14 mouse cellular contexts compared by ENCODE assay signal in genomic region chr1:134774247-134774646, GRCm38 (mm10).
DNase-seq lines count a peak whose midpoint lies in the region; ATAC-seq and TF ChIP-seq lines count a peak whose summit lies in the region.
"Had no signal": no experiment of that assay in that cellular context is flagged by ENCODE, and none has a peak within 500 bp of the region (broad histone marks: within the 10 kb centered on the region; RNA-seq: fewer than 3 reads in every experiment).

No protein-coding gene starts in this region.

- H3K9ac ChIP-seq in heart, embryonic 15.5 days: no peak overlapping the region
- no peak overlapping the region for H3K9ac ChIP-seq in lung, postnatal 0 days (replicated peaks; ENCODE audit: low read depth)
- no peak overlapping the region for H3K9ac ChIP-seq in intestine, embryonic 16.5 days (ENCODE audit: low read depth, low read length)
- no peak overlapping the region; the same call in 1 of the 2 replicates for H3K9ac ChIP-seq in stomach, embryonic 16.5 days (ENCODE audit: low read length)
- H3K9ac ChIP-seq: hindbrain, embryonic 14.5 days had no signal

- peak overlapping the region; percentile 77 for H3K27ac ChIP-seq in heart, embryonic 15.5 days
- H3K27ac ChIP-seq in lung, postnatal 0 days (ENCODE audit: low read length): peak overlapping the region; percentile 43
- peak overlapping the region; percentile 89 for H3K27ac ChIP-seq in intestine, embryonic 16.5 days (ENCODE audit: low read length)
- H3K27ac ChIP-seq in stomach, embryonic 16.5 days (ENCODE audit: low read length): peak overlapping the region; percentile 96
- H3K27ac ChIP-seq: hindbrain, embryonic 14.5 days had no signal

- no peak for TF ChIP-seq EP300 in lung, postnatal 0 days (IDR thresholded peaks at IDR 0.05)

- no peaks in the 10 kb centered on the region for H3K27me3 ChIP-seq in heart, embryonic 15.5 days
- H3K27me3 ChIP-seq in lung, postnatal 0 days (replicated peaks; ENCODE audit: insufficient read depth, low read length): no peaks in the 10 kb centered on the region
- no peaks in the 10 kb centered on the region for H3K27me3 ChIP-seq in intestine, embryonic 16.5 days (replicated peaks; ENCODE audit: control insufficient read depth, insufficient read depth, low read length)
- H3K27me3 ChIP-seq in stomach, embryonic 16.5 days (ENCODE audit: control insufficient read depth, insufficient read depth, low read length): no peaks in the 10 kb centered on the region
- H3K27me3 ChIP-seq: CH12.LX had no signal

- no peak for DNase-seq in heart, postnatal 25 days (ENCODE audit: low spot score)
- DNase-seq in lung, postnatal 0 days (ENCODE audit: low spot score): peak; percentile 34
- DNase-seq in lung, postnatal 4 days: no peak
- no peak for DNase-seq in left cerebral cortex, adult 18-20 months (ENCODE audit: low spot score in 2 of 2)
- DNase-seq: cerebellum, adult 9-11 months; layer of hippocampus, postnatal 36 days; lung, postnatal 10 days; spleen, adult 18-20 months had no signal

- peaks cover 43% of the 10 kb centered on the region for H3K4me1 ChIP-seq in heart, embryonic 15.5 days (replicated peaks)
- peaks cover 15% of the 10 kb centered on the region for H3K4me1 ChIP-seq in lung, postnatal 0 days (ENCODE audit: insufficient read depth, low read depth, low read length)
- peaks cover 38% of the 10 kb centered on the region for H3K4me1 ChIP-seq in intestine, embryonic 16.5 days (ENCODE audit: control insufficient read depth, insufficient read depth, low read length)
- H3K4me1 ChIP-seq in stomach, embryonic 16.5 days (ENCODE audit: control insufficient read depth, insufficient read depth, low read length): peaks cover 49% of the 10 kb centered on the region

- H3K36me3 ChIP-seq in heart, embryonic 15.5 days: peaks cover 44% of the 10 kb centered on the region
- H3K36me3 ChIP-seq in lung, postnatal 0 days (ENCODE audit: insufficient read depth, low read length): no peaks in the 10 kb centered on the region
- peaks cover 6% of the 10 kb centered on the region for H3K36me3 ChIP-seq in intestine, embryonic 16.5 days (ENCODE audit: control insufficient read depth, insufficient read depth, low read length)
- H3K36me3 ChIP-seq in stomach, embryonic 16.5 days (ENCODE audit: control insufficient read depth, insufficient read depth, low read length): 0 out of 2 replicates have a peak, but pooled peaks cover 4% of the 10 kb centered on the region

- H3K4me3 ChIP-seq in heart, embryonic 15.5 days: no peak overlapping the region
- H3K4me3 ChIP-seq in lung, postnatal 0 days (ENCODE audit: low read depth, low read length): no peak overlapping the region
- no peak overlapping the region for H3K4me3 ChIP-seq in intestine, embryonic 16.5 days (ENCODE audit: low read length)
- H3K4me3 ChIP-seq in stomach, embryonic 16.5 days (replicated peaks; ENCODE audit: low read length): no peak overlapping the region
- H3K4me3 ChIP-seq: erythroblast, embryonic 14.5 days had no signal

- no peak overlapping the region for H3K4me2 ChIP-seq in heart, embryonic 15.5 days
- no peak overlapping the region for H3K4me2 ChIP-seq in lung, postnatal 0 days (replicated peaks; ENCODE audit: low read depth, low read length)
- no peak overlapping the region for H3K4me2 ChIP-seq in intestine, embryonic 16.5 days (ENCODE audit: low read depth, low read length)
- H3K4me2 ChIP-seq in stomach, embryonic 16.5 days (ENCODE audit: low read depth, low read length): no peak overlapping the region
- H3K4me2 ChIP-seq: hindbrain, embryonic 14.5 days had no signal

- intact Hi-C loops in heart, postnatal 25 days (cut with DNase I): no loop called here

- peak; percentile 44; the same call in 1 of the 2 replicates for ATAC-seq in heart, embryonic 15.5 days (replicated peaks; ENCODE audit: insufficient number of reproducible peaks, insufficient read depth, low FRiP score, low read depth)
- peak; percentile 14; the same call in 1 of the 2 replicates for ATAC-seq in lung, postnatal 0 days
- no peak for ATAC-seq in intestine, embryonic 16.5 days
- no peak for ATAC-seq in stomach, embryonic 16.5 days (ENCODE audit: insufficient read depth, low FRiP score)

- TF ChIP-seq CTCF in lung, postnatal 0 days (IDR thresholded peaks at IDR 0.05): no peak

- WGBS in heart, embryonic 15.5 days: 62% methylated on average over 2 of the region's 2 CpGs
- WGBS in lung, postnatal 0 days: 50% methylated on average over 2 of the region's 2 CpGs
- WGBS in intestine, embryonic 16.5 days: 63% methylated on average over 2 of the region's 2 CpGs
- WGBS in stomach, embryonic 16.5 days: 67% methylated on average over 2 of the region's 2 CpGs

- no peaks in the 10 kb centered on the region for H3K9me3 ChIP-seq in heart, embryonic 15.5 days (replicated peaks)
- H3K9me3 ChIP-seq in lung, postnatal 0 days (ENCODE audit: low read length): no peaks in the 10 kb centered on the region
- no peaks in the 10 kb centered on the region for H3K9me3 ChIP-seq in intestine, embryonic 16.5 days (ENCODE audit: control insufficient read depth, low read length)
- no peaks in the 10 kb centered on the region for H3K9me3 ChIP-seq in stomach, embryonic 16.5 days (replicated peaks; ENCODE audit: control insufficient read depth, low read length)

Comparison
In these comparisons a context has a peak if more than half of its experiments do, and no peak if none do; other contexts are left out.
1. ATAC-seq: peak in heart, embryonic 15.5 days (single experiment) and lung, postnatal 0 days (single experiment); none in intestine, embryonic 16.5 days (single experiment) and stomach, embryonic 16.5 days (single experiment).
2. H3K27ac ChIP-seq: peak in every context shown above with its lines; median percentile 96 in stomach, embryonic 16.5 days; 89 in intestine, embryonic 16.5 days; 77 in heart, embryonic 15.5 days; 43 in lung, postnatal 0 days.